Mouse (Mus musculus) cerebellum, postnatal 4 days (tissue): ENCODE data around the gene Hspd1.
A peak's percentile ranks its signal among the peaks of the same experiment; 100 is the strongest.
"Not testable (repeated sequence)": the region's sequence is repeated elsewhere in the genome, so short reads cannot be mapped to it uniquely, and the experiment has no call there.

Experiments
- DNase-seq, 2 experiments: peaks; one replicate each; pipeline ENCODE4 v3.0.0; 2022; ENCODE audit warnings: low spot score in 2 of 2, mixed read lengths in 1 of 2

Gene Hspd1

GRCm38 (mm10) chr1:55087401-55087904, 590 bp downstream of the Hspd1 start:
- DNase-seq, result peak in 1 of 2 experiments; percentile 53

- peak in 1 of 2 experiments; percentile 4 for DNase-seq
These were observed 1.1 kb downstream of the Hspd1 start for GRCm38 (mm10) chr1:55086868-55087400.

DNA sequence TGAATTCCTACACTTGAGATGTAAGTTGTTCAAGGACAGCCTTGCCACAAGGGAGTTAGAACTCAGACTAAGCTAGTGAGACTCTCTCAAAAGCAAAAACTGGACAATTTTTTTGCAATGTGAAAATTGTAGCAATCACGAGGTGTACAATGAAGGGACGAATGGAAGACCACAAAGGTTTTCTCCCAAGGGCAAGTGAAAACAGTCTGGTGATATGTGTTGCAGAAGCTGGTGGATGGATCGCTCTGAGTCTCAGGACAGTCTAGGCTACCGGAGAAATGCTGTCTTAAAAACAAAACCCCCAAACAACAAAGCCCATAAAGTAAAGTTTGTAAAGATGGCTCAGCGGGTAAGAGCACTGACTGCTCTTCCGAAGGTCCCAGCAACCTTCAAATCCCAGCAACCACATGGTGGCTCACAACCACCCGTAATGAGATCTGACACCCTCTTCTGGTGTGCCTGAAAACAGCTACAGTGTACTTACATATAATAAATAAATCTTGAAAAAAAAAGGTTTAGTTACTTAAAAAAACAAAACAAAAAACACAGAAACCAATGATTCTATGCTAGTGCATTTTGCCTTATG, 2.2 kb downstream of the Hspd1 start:
- DNase-seq, result no peak

- DNase-seq, result no peak
These were observed 5.9 kb downstream of the Hspd1 start for GRCm38 (mm10) chr1:55082106-55082505.

DNA sequence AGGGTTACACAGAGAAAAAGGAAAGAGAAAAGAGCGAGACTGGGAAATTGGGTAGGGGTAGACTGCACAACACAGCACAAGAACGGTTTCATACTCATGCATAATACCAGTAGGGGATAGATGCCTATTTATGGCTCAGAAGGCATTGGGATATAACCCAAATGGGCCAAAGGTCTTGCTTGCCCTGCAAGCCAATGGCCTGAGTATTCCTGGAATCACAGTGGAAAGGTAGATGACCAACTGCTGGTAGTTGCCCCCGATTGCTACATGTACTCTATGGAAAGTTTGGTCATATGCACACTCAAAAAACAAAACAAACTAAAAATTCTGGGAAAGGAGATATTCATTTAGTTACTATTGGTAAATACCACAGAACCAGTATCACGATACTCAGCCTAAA, 8.4 kb downstream of the Hspd1 start:
- no peak for DNase-seq

- DNase-seq, result no peak
These were observed 11.1 kb downstream of the Hspd1 start for GRCm38 (mm10) chr1:55076849-55077516.

DNA sequence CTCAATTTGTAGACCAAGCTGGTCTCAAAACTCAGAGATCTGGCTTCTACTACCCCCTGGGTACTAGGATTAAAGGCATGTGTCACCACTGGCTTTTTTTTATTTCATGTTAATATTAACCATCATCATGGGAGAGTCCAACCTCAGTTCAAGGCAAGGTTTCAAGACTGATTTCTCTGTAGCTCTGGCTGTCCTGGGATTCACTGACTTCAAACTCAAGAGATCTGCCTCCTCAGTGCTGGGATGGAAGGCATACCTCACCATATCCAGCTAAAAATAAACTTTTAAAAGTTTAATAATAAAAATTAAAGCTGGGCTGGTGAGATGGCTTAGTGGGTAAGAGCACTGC, 11.7 kb downstream of the Hspd1 start:
- DNase-seq, result no peak

DNA sequence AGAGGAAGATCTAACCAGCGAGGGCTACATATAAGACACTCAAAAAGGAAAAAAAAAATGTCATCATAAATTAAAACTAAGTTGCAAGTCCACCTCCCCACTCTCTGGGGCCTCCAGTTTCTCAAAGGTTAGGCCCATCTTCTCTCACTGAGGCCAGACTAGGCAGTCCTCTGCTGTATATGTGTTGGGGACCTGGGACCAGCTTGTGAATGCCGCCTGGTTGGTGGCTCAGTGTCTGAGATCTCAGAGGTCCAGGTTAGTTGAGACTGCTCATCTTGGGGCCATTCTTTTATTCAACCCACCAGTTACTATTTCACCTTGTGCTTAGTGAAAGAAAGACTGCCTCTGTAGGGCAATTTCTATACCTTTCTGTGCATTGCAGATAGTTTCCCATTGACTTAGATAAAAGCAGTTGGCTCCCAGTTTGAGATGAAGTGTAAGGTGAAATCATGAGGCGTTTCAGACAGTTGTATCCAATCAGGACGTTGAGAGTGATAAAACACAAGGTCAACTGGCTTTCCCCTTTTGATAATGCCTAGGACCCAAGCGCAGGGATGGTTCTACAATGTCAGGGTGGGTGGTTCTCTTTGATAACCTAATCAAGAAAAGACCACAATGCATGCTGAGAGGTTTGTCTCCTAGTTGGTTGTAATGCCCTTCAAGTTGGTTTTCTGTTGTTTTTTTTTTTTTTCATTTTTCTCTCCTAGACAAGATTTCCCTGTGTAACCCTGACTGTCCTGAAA, 12.2 kb downstream of the Hspd1 start:
- no peak for DNase-seq

- no peak for DNase-seq
These were observed 13.3 kb downstream of the Hspd1 start for GRCm38 (mm10) chr1:55074757-55075156.

- not testable (repeated sequence) for DNase-seq
These were observed 15.7 kb downstream of the Hspd1 start for GRCm38 (mm10) chr1:55072328-55072727.

- no peak for DNase-seq
These were observed 26.3 kb downstream of the Hspd1 start for GRCm38 (mm10) chr1:55061772-55062171.

DNA sequence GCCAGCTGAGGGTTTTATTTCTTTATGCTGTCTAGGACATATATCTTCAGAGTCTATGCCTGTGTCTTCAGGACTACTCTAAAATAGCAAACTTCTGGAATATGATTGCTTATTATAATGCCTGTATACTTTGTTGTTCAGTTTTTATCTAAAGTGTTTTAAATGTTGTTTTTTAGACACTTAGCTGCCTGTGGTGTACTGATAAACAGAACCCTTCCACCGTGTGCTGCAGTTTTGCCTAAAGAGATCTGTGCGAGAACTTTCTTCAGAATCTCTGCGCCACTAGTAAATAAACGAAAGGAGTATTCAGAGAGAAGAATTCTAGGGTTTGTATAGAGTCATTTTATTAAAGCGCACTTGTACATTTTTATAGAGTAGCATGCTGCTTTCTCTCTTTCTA, 26.9 kb downstream of the Hspd1 start:
- DNase-seq, result no peak

DNA sequence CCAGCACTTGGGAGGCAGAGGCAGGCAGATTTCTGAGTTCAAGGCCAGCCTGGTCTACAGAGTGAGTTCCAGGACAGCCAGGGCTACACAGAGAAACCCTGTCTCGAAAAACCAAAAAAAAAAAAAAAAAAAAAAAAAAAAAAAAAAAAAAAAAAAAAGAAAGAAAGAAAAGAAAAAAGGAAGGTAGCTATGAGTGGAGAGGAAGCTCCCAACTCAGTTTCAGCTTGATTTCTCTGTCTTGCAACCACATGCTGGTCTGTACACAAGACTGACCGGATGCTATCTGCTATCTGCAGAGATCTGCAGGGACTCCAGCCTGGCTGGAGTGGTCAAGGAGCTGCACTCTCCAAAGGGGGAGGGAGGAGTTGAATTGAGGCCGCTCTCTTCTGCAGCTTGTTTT, 29.7 kb downstream of the Hspd1 start:
- not testable (repeated sequence) for DNase-seq

DNA sequence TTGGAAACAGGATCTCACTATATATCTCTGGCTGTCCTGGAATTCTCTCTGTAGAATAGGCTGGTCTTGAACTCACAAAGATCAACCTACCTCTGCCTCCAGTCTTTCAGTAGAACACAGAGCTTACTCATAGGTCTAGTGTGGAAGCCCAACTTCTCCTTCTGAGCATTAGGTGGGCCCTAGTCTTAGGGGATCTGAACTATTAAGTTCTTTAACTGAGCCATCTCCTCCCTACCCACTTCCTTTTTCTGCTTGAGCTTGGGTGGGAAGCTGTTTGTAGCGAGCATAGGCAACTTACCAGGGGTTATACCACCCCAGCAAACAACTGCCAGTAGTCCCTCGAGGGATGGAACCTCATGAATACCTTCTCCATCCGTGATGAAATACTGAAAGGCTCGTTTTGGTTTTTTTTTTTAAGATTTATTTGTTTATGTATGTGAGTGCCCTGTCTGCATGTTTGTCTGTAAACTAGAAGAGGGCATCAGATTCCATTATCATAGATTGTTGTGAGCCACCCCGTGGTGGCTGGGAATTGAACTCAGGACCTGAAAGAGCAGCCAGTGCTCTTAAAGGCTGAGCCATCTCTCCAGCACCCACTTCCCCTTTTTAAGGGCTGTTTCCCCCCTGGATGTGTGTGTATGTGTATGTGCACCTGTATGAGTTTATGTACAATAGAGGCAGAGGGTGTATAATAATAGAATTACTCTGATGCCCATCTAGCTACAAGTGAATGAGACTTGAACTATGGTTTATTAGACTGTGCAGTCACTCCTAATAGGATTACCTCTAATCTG, 32.5 kb downstream of the Hspd1 start:
- no peak for DNase-seq

DNA sequence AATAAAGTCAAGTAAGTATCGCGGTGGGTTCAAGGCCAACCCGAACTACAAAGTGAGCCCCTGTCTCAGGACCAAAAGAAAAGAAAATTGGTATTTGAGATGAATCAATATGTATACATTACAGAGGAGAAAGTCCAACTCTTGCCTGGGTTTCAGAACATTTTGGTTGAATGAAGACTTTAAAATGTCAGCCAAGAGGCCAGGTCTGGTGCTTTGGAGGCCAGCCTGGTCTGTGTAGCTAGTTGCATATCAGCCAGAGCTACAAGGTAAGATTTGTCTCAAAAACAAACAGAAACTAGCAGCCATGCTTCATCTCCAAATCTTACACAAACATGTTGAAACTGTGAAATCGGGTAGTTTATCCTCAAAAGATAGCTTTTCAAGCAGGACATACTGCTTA, 34.4 kb downstream of the Hspd1 start:
- DNase-seq, result no peak

DNA sequence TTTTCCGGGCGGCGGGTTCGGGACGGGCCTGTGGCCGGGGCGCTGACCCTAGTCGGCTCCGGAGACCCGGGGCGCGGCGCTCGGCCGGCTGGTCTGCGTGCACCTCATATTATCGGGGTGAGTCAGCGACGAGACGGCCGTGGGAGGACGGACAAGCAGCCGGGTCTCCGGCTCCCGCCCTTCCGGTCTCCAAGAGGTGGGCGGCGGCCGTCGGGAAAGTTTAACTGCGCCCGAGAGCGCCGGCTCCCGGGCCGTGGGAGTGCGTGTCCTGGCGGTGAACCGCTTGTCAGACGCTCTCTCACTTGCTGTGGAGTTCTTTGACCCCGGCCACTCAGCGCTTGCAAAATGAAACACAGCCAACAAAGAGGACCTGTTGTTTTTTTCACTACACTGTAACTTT, 35.0 kb downstream of the Hspd1 start:
- DNase-seq, result peak in 1 of 2 experiments; percentile 22

DNA sequence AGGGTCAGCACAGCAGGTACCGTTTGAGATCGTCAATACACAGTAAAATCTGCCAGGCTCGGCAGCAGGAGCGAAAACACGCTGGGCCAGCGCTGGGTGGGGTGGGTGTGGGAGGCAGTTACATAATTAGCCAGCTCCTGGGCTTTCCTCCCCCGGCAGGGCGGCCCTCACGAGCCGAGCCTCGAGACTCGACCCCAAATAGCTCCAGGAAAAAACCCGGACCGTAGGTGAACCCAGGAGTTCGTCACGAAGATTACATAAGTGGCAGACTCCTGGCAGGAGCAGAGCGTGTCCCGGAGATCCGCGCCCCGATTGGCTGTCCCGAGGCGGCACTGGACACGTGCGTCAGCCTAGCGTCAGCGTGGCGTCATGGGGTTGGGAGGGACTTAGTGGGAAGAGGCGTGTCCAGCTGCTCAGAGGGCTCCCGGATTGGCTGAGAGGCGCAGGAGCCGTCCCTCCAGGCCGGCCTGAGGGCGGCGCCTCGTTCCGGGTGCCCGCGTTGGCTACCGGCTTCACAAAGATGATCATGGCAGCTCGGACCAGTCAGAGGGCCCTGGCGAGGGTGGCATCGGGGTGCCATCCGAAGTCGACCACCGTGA, 35.6 kb downstream of the Hspd1 start, which contains the start of gene Coq10b:
Coq10b (plus strand) TSS at position 416 of the 599 bp plus-strand sequence.
- peak; percentile 95 to 97 for DNase-seq

GRCm38 (mm10) chr1:55051671-55052070, 36.4 kb downstream of the Hspd1 start:
- DNase-seq, result no peak

GRCm38 (mm10) chr1:55048841-55049587, 39.0 kb downstream of the Hspd1 start:
- no peak for DNase-seq

DNA sequence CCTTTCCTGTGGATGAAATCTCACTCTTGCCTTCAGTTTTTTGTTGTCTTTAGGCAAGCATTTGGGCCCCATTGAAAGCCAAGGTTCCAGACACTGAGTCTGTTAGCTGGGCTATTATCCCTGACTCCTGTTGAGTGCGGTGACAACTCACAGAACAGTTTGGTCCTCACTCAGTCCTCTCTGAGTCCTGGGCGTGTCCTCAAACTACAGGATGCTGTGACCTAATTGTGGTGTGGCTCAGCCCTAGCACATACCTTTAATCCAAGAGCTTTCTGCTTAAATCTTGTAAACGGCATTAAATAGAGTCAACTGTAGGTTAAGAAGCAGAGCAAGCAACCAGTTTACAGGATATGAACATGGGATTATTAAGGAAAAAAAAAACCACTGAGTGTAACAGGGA, 44.9 kb downstream of the Hspd1 start:
- DNase-seq, result no peak

DNA sequence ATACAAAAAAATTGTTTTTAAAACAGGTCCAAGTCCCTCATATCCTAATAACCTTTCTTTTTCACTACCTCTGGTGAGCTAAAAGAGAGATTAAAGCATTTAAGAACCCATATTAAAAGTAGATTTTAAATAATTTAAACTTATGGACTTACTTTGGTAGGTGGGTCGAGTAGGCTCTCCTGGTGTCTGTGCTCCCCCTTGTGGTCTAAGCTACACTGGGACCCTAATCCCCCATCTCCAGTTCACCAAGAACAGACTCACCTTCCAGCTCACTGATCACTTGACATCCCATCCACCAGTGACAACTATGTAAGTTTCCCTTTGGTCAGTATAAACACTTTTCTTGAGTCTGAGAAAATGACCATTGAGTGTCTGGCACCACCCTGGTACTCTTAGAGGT, 45.8 kb downstream of the Hspd1 start:
- no peak for DNase-seq
